Mouse (Mus musculus): ENCODE measurements around the gene Tmem147. TPM values are rescaled to one million over a fixed set of nuclear protein-coding genes. Genes with fewer than 3 reads are reported as not detected.
A peak's percentile ranks its signal among the peaks of the same experiment; 100 is the strongest.
"Not testable (repeated sequence)": the region's sequence is repeated elsewhere in the genome, so short reads cannot be mapped to it uniquely, and the experiment has no call there.

The Tmem147 gene
- polyA plus RNA-seq, 1 experiment from 2014 or later, result 254 TPM

DNA sequence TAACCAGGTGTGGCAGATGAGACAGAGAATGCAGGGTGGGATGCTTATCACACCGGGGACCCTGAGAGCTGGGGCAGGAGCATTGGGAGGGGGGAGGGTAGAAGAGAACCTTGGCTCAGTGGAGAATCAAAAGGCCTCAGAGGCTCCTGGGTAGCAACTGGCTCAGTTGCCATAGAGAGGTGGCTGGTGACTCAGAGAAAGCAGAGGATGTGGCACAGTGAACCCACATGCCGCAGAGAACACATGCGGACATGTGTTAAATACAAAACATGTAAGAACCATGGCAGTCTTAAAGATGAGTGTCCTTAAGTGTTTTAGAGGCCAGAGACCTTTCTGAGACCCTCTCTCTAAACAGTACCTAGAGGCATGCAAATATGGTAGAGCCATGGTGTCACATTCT, 6.9 kb upstream of the Tmem147 start:
- Histone ChIP-seq H3K9ac (ENCODE audit: low read depth, low read length) (no peak overlapping the region), H3K27ac (ENCODE audit: low read length) (no peak overlapping the region), H3K27me3 (ENCODE audit: control insufficient read depth, insufficient read depth, low read depth, low read length) (no peaks in the 10 kb centered on the region), H3K4me2 (ENCODE audit: low read length) (no peak overlapping the region), H3K4me3 (ENCODE audit: low read depth, low read length) (no peak overlapping the region), H3K36me3 (ENCODE audit: control insufficient read depth, insufficient read depth, low read length) (peaks cover 16% of the 10 kb centered on the region), H3K4me1 (ENCODE audit: control insufficient read depth, insufficient read depth, low read length) (peaks cover 5% of the 10 kb centered on the region; the same call in 1 of the 2 replicates), H3K9me3 (replicated peaks; ENCODE audit: control insufficient read depth, low read length, poor library complexity, severe bottlenecking) (no peaks in the 10 kb centered on the region)
- ATAC-seq, result no peak
- 92% methylated on average over 3 of the region's 3 CpGs for WGBS

- peak overlapping the region; percentile 58 for H3K4me2 ChIP-seq (ENCODE audit: low read length)
- peak; percentile 41 for ATAC-seq
- H3K4me3 ChIP-seq (ENCODE audit: low read depth, low read length), result peak overlapping the region; percentile 69
- not testable (repeated sequence) for H3K9me3 ChIP-seq (replicated peaks; ENCODE audit: control insufficient read depth, low read length, poor library complexity, severe bottlenecking); H3K36me3 ChIP-seq (ENCODE audit: control insufficient read depth, insufficient read depth, low read length); H3K27me3 ChIP-seq (ENCODE audit: control insufficient read depth, insufficient read depth, low read depth, low read length)
- peaks cover 21% of the 10 kb centered on the region for H3K4me1 ChIP-seq (ENCODE audit: control insufficient read depth, insufficient read depth, low read length)
- WGBS, result 5% methylated on average over 14 of the region's 22 CpGs
- peak overlapping the region; percentile 93 for H3K27ac ChIP-seq (ENCODE audit: low read length)
- peak overlapping the region; percentile 87 for H3K9ac ChIP-seq (ENCODE audit: low read depth, low read length)
Measured at GRCm38 (mm10) chr7:30730064-30730722, 853 bp upstream of the Tmem147 start.

- no peaks in the 10 kb centered on the region for H3K9me3 ChIP-seq (replicated peaks; ENCODE audit: control insufficient read depth, low read length, poor library complexity, severe bottlenecking)
- peaks cover 21% of the 10 kb centered on the region for H3K4me1 ChIP-seq (ENCODE audit: control insufficient read depth, insufficient read depth, low read length)
- no peaks in the 10 kb centered on the region for H3K27me3 ChIP-seq (ENCODE audit: control insufficient read depth, insufficient read depth, low read depth, low read length)
- H3K9ac ChIP-seq (ENCODE audit: low read depth, low read length), result peak overlapping the region; percentile 87
- H3K36me3 ChIP-seq (ENCODE audit: control insufficient read depth, insufficient read depth, low read length), result peaks cover 5% of the 10 kb centered on the region
- WGBS, result 7% methylated on average over 26 of the region's 26 CpGs
- H3K4me3 ChIP-seq (ENCODE audit: low read depth, low read length), result peak overlapping the region; percentile 69
- ATAC-seq, result peak; percentile 47
- H3K27ac ChIP-seq (ENCODE audit: low read length), result peak overlapping the region; percentile 93
- peak overlapping the region; percentile 71 for H3K4me2 ChIP-seq (ENCODE audit: low read length)
Measured at GRCm38 (mm10) chr7:30728739-30729395, 473 bp downstream of the Tmem147 start.

DNA sequence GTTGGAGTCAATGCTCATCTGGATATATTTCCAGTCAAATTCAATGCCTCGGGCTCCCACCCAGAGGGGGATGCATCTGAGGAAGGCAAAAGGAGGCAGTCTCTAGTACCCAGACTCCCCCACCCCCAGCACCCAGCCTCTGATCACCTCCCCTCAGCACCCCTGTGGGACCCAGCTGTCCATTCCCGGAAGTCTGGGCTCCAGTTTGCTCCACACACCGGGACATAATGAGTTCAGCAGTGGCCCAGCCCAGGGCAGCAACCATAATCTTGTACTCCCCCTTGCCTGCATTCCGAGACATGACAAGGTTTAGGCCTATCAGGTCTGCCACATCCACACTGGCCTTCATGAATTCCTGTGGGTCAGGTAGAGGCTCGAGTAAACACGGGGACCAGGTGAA, 1.1 kb downstream of the Tmem147 start:
- no peaks in the 10 kb centered on the region for H3K27me3 ChIP-seq (ENCODE audit: control insufficient read depth, insufficient read depth, low read depth, low read length)
- 89% methylated on average over 6 of the region's 6 CpGs for WGBS
- H3K36me3 ChIP-seq (ENCODE audit: control insufficient read depth, insufficient read depth, low read length), result peaks cover 5% of the 10 kb centered on the region
- no peak for ATAC-seq
- no peaks in the 10 kb centered on the region for H3K9me3 ChIP-seq (replicated peaks; ENCODE audit: control insufficient read depth, low read length, poor library complexity, severe bottlenecking)
- H3K4me2 ChIP-seq (ENCODE audit: low read length), result peak overlapping the region; percentile 71
- H3K27ac ChIP-seq (ENCODE audit: low read length), result no peak overlapping the region
- no peak overlapping the region for H3K9ac ChIP-seq (ENCODE audit: low read depth, low read length)
- H3K4me1 ChIP-seq (ENCODE audit: control insufficient read depth, insufficient read depth, low read length), result peaks cover 21% of the 10 kb centered on the region
- peak overlapping the region; percentile 69 for H3K4me3 ChIP-seq (ENCODE audit: low read depth, low read length)

DNA sequence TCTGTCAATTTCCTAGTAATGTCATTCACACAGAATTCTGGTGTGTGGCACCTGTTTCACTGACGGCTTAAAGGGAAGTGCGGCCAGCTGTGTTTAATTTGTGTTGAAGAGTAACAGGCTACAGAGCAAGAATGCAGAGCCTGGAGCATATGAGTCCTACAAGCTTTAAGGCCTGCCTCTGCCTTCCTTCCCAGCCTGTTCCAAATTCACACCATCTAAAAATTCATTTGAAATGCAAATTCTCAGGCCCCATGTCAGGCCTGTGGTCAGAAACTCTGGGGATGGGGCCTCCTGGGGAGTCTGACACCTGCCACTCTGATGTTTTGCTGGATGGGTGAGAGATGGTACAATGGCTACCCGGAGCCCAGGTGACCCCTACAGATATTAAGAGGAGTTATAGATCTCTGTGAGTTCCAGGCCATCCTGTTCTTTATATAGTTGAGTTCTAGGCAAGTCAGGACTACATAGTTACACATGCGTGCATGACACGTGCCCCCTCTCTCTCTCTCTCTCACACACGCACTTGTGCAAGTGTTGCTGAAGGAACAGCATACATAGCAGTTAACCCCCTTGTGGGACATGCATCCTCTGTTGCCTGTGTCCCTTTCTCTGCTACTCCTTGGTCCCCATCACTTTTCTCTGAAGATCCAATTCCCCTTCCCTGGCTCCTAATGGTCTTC, 5.9 kb downstream of the Tmem147 start:
- Histone ChIP-seq H3K4me2 (ENCODE audit: low read length) (no peak overlapping the region), H3K27ac (ENCODE audit: low read length) (no peak overlapping the region), H3K27me3 (ENCODE audit: control insufficient read depth, insufficient read depth, low read depth, low read length) (no peaks in the 10 kb centered on the region; the same call in 1 of the 2 replicates), H3K4me1 (ENCODE audit: control insufficient read depth, insufficient read depth, low read length) (peaks cover 7% of the 10 kb centered on the region), H3K36me3 (ENCODE audit: control insufficient read depth, insufficient read depth, low read length) (peaks cover 3% of the 10 kb centered on the region), H3K4me3 (ENCODE audit: low read depth, low read length) (no peak overlapping the region), H3K9ac (ENCODE audit: low read depth, low read length) (no peak overlapping the region), H3K9me3 (replicated peaks; ENCODE audit: control insufficient read depth, low read length, poor library complexity, severe bottlenecking) (no peaks in the 10 kb centered on the region)
- no peak for ATAC-seq
- WGBS, result 74% methylated on average over 6 of the region's 6 CpGs

- WGBS, result 63% methylated on average over 7 of the region's 7 CpGs
- ATAC-seq, result no peak
- H3K4me2 ChIP-seq (ENCODE audit: low read length), result no peak overlapping the region
- no peak overlapping the region for H3K4me3 ChIP-seq (ENCODE audit: low read depth, low read length)
- H3K36me3 ChIP-seq (ENCODE audit: control insufficient read depth, insufficient read depth, low read length), result no peaks in the 10 kb centered on the region; the same call in 1 of the 2 replicates
- H3K27ac ChIP-seq (ENCODE audit: low read length), result no peak overlapping the region
- H3K9me3 ChIP-seq (replicated peaks; ENCODE audit: control insufficient read depth, low read length, poor library complexity, severe bottlenecking), result no peaks in the 10 kb centered on the region
- no peak overlapping the region for H3K9ac ChIP-seq (ENCODE audit: low read depth, low read length)
- peaks cover 9% of the 10 kb centered on the region for H3K27me3 ChIP-seq (ENCODE audit: control insufficient read depth, insufficient read depth, low read depth, low read length)
- peaks cover 7% of the 10 kb centered on the region; the same call in 1 of the 2 replicates for H3K4me1 ChIP-seq (ENCODE audit: control insufficient read depth, insufficient read depth, low read length)
Measured at GRCm38 (mm10) chr7:30721286-30721685, 8.1 kb downstream of the Tmem147 start.

- no peak for ATAC-seq
Measured at GRCm38 (mm10) chr7:30719669-30720068, 9.7 kb downstream of the Tmem147 start.

DNA sequence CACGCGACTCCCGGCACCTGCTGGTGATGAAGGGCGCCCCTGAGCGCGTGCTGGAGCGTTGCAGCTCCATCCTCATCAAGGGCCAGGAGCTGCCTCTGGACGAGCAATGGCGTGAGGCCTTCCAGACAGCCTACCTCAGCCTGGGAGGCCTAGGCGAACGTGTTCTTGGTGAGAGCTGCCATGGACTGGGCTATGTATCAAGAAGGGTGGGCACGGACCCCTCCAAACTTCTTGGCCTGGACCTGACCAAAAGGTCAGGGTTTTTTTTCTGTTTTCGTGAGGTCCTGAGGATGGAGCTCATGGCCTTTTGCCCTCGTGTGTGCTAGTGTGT, 11.7 kb downstream of the Tmem147 start:
- WGBS, result 7% methylated on average over 14 of the region's 14 CpGs
- Histone ChIP-seq H3K9me3 (replicated peaks; ENCODE audit: control insufficient read depth, low read length, poor library complexity, severe bottlenecking) (no peaks in the 10 kb centered on the region), H3K4me2 (ENCODE audit: low read length) (peak overlapping the region; percentile 55), H3K27me3 (ENCODE audit: control insufficient read depth, insufficient read depth, low read depth, low read length) (peaks cover 22% of the 10 kb centered on the region), H3K4me1 (ENCODE audit: control insufficient read depth, insufficient read depth, low read length) (peaks cover 7% of the 10 kb centered on the region; the same call in 1 of the 2 replicates), H3K9ac (ENCODE audit: low read depth, low read length) (peak overlapping the region; percentile 56; the same call in 1 of the 2 replicates), H3K36me3 (ENCODE audit: control insufficient read depth, insufficient read depth, low read length) (no peaks in the 10 kb centered on the region), H3K27ac (ENCODE audit: low read length) (no peak overlapping the region), H3K4me3 (ENCODE audit: low read depth, low read length) (peak overlapping the region; percentile 38)
- peak; percentile 64 for ATAC-seq

More at GRCm38 (mm10) chr7:30719669-30720068, 9.7 kb downstream of the Tmem147 start:
- Histone ChIP-seq H3K4me3 (ENCODE audit: low read depth, low read length) (no peak overlapping the region), H3K4me2 (ENCODE audit: low read length) (no peak overlapping the region), H3K36me3 (ENCODE audit: control insufficient read depth, insufficient read depth, low read length) (no peaks in the 10 kb centered on the region), H3K9ac (ENCODE audit: low read depth, low read length) (no peak overlapping the region), H3K27ac (ENCODE audit: low read length) (no peak overlapping the region), H3K9me3 (replicated peaks; ENCODE audit: control insufficient read depth, low read length, poor library complexity, severe bottlenecking) (no peaks in the 10 kb centered on the region), H3K4me1 (ENCODE audit: control insufficient read depth, insufficient read depth, low read length) (peaks cover 7% of the 10 kb centered on the region; the same call in 1 of the 2 replicates), H3K27me3 (ENCODE audit: control insufficient read depth, insufficient read depth, low read depth, low read length) (peaks cover 22% of the 10 kb centered on the region)
- 95% methylated on average over 5 of the region's 5 CpGs for WGBS

Data from midbrain, embryonic 16.5 days (tissue).